Mouse (Mus musculus): ENCODE results near the gene Strbp.

Gene Strbp
- long read RNA-seq, experiment 1, partial matches to known transcripts = 1 of 30 reads
- long read RNA-seq, experiment 1, other reads (novel, unspliced or antisense) = 25 of 30 reads
- long read RNA-seq, experiment 2, partial matches to known transcripts = 4 of 27 reads
- long read RNA-seq, experiment 2, other reads (novel, unspliced or antisense) = 20 of 27 reads

DNA sequence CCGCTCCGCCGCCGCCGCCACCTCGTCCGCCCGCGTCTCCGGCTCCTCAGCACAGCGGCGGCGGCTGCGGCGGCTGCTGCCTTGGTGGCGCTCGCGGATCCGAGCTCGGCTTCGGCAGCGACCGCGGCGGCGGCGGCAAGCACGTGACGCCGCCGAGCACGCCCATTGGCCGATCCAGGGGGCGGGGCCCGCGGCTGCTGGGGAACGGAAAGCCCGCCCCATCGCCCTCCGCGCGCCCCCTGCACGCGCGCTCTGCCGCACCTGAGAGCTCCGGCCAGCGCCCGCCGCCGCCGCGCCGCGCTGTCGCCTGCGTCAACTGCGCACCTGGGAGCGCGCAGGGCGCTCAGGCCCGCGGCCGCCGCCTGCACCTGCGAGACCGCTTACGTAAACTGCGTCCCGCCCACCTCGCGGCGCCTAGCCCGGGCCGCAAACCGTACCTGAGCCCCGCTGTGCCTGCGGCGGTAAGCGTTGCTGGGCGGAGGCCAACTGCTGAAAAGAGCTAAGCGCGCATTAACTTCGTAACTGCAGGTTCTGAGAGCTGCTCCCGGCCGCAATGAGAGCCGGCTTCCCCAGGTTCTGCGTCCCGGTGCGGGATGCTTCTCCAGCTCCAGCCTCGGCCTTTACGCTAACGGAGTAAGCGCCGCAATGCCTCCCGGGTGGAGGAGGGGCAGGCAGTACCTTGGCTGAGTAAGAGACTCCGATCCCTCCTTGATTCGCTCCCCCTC lies at the start of gene Strbp:
Gene Strbp (minus strand): TSS at position 630 of the 725 bp plus-strand sequence.
- intact Hi-C loops (cut with DNase I) = no loop called here

DNA sequence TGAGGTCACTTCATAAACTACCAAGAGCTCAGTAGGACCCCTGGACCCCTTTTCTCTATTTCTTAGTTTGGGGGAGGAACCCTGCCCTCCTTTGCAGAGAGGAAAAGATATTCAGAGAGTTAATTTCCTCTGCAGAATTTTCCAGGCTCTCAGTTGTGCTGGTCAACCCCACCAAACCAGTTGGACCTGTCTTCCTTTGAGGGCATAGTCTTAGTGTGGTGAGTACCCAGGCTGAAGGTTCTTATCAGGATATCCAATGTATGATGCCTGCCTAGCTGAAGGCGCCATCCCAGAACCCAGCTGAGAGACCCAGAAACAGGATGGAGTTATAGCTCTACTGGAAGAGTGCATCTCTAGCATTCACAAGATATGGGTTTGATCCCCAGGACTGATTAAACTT lies 47.5 kb upstream of the Strbp start:
- intact Hi-C loops (cut with DNase I) = no loop called here

DNA sequence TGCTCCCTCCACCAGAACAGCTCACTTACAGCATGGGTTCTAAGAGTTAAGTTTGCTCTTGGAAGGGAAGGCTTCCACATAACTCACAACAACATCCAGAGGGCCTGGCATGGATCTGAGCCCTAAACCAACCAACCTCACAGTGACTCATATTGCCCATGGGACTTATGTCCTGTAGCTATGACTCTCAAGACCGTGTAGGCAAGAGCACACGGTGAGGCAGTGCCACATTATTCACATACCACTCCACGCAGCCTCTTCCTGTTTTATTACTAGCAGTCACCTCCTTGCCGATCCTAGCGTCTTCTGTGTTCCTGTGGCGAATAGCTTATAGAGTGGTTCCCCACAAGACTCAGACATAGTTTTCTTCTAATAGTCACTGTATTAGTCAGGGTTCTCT lies 45.7 kb upstream of the Strbp start:
- intact Hi-C loops (cut with DNase I) = no loop called here

DNA sequence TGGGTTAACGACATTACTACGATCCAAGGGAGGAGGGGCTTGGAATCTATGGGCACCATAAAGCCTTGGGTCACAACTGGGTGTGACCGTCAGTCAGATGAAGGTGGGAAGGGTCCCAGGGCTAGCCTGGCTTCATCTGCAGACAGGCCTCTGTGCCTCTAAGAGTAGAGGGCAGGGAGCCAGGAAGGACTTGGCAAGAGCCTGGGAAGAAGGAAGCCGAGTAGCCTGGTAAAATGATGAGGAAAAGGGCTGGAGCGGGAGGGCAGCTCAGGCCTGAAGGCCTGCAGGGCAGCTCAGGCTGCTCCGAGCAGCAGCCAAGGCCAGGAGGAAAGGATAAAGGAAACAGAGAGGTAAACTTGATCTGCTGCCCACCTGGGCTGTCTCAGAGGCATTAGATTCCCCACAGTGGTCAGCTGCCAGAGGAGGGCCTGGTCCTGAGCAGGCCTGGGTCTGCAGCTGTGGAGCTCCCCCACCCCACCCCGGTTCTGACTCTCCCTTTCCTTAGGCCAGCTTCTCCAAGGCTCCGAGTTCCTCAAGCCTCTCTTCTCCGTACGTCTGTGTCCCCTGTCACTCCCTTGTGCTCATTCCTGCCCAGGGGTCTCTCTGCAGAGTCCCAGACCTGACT lies 44.9 kb upstream of the Strbp start:
- intact Hi-C loops (cut with DNase I) = no loop called here

DNA sequence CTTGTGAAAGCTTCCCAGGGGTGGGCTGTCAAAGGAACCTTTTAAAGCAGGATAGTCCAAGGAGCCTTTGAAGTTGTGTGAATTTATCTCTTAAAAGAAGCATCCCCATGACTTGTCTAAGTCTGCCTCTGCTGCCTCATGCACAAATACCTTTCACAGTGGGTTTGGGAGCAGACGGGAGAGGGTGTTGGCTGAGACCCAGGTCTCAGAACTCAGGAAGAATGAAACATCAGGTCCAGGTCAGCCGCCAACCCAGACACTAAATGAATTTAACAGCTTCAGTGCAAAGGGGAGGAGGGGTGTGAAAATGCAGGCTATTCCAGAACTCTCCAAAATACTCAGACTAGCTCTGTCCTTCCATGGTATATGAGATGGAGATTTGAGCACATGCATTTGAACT lies 44.2 kb upstream of the Strbp start:
- intact Hi-C loops (cut with DNase I) = no loop called here

DNA sequence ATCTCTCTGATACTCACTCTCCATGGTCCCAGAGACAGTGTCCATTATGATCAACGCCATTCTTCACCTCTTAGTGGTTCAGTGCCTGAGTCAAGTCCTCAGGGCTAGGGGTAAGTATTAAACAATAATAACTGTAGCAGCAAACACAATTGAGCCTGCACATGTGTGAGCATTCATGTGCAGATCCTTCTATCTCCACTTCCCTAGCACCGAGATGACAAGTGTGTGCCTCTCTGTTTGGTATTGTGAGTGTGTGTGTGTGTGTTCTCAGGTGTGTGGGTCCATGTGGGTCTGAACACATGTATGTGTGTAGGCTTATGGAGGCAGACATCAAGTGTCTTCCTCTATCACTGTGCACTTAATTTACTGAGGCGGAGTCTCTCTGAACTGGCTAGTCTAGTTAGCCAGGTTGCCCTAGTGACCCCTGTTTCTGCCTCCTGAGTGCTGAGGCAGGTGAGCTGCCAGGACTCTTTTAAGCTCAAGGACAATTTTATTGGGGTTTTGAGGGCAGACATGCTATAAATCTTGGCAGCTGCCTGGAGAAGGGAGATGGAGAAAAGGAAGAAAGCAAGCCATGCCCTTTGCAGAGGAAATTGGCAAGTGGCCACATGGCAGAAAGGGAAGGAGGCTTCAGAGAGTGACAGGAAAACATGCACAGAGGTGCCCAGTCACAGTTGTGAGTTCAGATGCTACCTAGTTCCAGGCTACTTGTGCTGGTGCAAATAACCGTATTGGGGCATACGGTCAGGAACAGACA lies 42.8 kb upstream of the Strbp start:
- intact Hi-C loops (cut with DNase I) = no loop called here

DNA sequence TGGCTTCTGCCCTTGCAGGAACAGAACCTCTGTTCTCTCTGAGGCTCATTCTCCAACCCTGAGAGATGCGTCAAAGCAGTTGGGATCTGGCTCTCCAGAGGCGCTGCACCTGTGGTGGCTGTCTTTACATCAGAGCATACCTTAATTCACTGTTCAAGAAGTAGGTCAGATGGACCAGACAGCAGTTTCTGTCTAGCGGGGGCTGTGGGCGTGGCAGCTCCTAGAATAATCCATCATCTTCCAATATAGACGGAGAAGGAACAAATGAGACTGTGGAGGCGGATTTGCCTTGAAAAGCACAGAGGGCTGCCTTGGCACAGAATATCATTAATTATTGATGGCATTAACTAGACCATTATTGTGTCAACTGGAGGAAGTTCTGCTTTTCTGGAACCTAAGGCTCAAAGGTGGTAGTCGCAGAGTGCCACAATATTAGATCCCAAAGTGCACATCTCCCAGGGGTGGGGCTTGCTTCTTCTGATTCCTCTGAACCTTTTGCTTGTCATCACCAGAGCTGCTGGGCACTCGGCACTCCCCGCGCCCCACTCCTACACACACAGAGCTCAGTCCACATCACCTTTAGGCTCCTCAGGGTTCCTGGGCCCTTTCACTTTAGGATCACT lies 41.2 kb upstream of the Strbp start:
- intact Hi-C loops (cut with DNase I) = no loop called here

DNA sequence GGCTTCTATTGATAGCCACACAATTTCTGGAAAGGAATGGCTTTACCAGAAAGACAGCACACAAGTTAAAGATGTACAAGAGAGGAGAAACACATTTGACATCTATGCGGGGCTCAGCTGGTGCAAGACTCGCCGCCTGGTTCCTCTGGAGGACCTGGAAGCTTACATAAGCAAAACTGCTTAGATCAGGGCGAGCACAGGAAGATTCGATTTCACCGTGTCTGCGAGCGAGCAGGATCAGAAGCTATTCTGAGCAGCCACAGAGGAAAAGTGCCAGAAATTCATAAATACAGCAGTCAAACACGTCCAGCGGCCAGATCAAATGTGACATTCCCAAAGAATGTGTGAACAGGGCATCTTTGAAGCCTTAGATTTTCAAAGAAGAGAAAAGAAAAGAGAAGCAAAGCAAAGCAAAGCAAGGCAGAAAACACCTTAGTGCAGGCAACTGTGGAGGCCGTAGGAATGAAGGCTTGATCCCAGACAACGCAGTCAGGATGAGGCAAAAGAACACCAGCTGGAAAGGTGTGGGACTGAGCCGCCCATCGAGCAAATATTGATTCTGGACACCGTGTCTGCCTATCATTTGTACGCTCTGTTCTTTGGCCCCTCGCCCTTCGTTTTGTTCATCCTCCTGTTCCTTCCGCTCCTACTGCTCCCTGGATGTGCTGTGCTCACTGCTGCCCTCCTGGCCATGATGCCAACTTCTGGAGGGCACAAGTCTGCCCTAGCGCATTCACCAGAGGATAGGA lies 38.3 kb upstream of the Strbp start:
- intact Hi-C loops (cut with DNase I) = no loop called here

DNA sequence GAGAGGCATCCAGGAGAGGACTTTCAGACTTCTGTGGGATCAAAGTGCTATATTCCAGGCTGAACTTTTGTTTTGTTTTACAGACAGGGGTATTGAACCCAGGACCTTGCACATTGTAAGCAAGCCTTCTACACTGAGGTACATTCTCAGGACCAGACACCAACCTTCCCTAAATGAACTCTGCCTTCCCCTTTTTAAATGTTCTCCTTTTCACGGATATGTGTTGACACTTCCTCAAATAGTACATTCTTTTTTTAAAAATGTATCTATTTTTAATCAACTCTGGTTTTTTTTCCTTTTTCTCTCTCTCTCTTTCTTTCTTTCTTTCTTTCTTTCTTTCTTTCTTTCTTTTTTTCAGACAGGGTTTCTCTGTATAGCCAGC lies 32.1 kb upstream of the Strbp start:
- intact Hi-C loops (cut with DNase I) = no loop called here

DNA sequence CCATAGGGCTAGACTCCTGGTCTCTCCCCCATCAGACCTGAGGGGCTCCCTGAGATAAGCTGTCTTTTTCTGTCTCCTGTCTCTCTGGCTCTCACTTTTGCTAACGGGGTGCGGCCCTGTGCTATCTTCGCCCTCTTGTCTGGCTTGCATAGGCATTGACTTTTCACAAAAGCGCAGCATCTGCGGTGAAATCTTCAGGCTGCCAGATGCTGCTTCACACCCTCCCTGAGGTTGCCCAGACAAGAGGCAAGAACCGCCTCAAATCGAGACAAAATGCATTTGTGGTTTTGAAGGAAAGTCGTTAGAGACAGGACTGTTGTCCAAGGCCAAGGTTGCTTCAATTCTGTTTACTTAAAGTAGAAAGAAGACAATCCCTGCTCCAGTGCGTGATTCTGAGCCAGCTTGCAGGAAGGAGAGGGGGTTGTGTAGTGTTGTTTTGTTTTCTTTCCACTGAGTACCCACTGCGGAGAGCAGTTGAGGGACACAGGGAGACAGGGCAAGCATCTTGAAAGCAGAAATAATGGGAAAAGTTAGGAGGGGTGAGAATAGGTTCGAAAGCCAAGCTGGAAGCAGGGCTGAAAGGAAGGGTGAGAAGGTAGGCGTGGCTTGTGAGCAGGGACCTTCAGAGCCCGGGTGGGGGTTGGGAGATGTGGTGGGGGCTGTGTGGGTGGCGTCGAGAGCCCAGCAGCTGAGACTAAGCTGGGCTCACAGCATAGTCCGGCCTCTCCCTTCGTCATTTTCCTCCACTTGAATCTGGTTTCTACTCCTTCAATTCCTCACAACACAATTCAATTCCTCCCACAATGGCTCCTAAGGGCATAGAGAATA lies 31.5 kb upstream of the Strbp start:
- intact Hi-C loops (cut with DNase I) = no loop called here

DNA sequence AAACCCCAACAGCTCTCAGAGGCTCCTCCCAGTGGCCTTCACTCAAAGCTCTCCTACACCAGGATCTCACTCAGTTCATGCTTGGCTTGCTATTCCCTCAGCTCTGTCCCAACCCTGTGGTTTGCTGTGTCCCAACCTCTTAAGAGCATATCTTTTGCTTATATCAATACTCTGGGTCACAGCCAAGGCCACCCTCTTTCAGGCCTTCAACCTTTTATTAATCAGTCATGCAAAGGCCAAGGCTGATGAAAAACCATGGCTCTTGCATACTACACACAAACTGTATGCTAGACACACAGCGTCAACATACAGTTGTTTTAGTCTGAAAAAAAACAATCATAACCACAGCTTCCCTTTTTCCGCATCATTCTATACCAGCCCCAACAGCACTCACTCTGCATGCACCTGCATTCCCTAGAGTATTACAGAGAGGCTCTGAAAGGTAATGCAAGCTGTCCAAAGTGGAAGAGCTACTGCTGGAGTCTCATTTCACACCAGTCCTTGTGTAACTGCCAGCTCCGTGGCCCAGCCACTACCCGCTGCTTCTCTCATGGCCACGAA lies 27.7 kb upstream of the Strbp start:
- intact Hi-C loops (cut with DNase I) = no loop called here

DNA sequence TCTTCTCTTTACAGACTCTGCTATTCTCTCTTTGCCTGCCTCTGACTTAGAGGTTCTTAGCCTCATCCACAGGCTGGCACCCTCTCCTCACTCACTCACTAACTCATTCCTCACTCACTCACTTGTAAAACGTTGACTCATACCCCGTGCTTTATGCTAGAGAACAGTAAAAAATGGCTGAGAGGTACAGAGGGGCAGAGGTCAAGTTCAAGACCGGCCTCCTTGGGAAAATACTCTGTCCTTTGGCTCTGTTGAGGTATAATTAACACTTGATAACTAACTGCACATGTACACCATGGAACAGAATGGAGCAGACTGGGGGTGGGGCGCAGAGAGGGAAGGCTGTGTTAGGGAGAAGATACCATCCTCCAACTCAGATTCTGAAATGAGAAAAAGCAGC lies 20.6 kb upstream of the Strbp start:
- intact Hi-C loops (cut with DNase I) = no loop called here

DNA sequence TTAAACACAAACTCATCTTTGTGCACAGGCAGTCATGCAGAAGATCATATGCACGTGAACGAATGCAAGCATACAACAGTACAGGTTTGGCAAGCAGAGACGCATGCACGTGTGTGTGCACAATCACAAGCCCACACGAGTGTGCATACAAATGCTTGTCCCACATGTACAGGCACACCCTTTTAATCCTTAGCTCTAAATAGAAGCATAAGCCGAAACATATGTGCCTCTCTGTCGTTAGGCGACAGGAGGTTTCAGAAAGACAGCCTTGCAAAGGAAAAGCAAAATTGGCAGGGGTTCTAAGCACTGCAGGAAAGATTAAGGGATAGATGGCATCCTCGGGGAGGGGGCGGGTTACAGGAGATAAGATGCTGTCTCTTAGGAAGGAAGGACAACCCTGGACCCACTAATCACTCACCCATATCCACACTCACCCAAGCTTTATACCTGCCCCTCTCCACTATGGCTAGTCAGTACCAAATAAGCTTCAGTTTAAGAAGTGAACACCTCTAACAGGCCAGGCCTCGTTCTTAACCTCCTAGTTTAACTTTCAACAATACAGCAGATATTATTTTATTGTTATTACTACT lies 19.9 kb upstream of the Strbp start:
- intact Hi-C loops (cut with DNase I) = no loop called here

DNA sequence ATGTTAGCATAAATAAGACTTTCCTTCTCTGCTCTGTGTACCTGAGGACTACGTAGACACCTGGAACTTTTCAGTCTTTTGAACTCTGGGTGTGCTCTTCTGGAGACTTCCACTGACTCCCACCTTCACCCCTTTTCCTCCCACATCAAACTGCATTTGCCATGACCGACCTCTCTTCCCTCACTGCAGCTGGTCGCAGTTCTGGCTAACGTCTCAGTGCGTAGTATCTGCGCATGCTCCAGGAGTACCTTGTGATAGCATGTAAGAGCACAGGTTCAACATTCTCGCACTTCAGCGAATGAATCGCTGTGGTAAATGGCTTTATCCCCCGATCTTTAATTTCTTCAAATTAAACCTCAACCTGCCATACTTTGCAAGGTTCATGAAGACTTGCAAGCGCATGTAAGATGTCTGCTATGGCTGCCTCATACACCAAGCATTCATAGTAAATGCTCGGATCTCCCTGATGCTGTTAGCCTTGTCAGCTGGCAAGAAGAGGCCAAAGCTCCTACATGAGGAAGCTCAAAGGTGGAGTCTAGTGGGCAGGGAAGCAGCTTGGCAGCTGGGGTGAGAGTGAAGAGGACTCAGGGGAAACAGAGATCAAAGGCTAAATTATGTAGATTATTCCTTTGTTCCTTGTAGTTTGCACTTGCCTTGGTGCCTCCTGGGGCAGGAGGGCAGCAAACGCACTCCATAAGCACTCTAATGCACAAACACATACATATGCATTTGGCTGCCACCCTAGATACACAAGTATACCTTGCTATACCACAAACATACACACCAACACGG lies 19.2 kb upstream of the Strbp start:
- intact Hi-C loops (cut with DNase I) = no loop called here

DNA sequence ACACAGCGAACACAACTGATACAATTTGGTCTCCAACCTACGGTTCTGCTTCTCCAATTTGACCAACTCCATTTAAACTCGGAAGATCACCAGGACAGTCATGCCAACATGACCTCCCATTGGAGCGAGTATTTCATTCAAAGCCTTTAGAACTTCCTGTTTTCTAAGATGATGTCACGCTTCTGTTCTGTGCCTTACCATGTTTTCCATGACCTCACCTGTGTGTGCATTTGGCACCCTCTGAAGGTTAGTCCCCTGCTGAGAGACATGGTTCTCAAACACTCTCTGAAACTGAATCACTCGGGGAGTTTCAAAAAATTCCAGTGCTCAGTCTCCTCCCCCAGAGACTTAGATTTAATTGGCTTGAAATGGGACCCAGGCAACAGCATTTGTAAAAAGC lies 12.6 kb upstream of the Strbp start:
- intact Hi-C loops (cut with DNase I) = no loop called here

DNA sequence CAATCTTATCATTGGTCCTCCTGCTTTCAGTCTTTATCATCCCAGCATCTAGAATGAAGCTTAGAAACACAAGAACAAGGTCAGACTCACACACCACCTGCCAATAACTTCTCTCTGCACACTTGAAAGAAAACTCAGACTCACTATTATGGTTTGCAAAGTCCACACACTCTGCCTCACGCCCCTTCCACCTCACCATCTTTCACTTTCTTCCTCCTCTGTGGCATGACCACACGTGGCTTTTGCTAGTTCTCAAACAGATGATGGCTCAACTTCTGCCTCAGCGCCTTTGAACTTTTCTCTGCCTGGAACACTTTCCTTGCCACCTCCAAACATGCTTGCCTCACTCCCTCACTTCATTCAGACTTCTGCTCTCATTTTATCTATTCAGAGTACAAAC lies 11.7 kb upstream of the Strbp start:
- intact Hi-C loops (cut with DNase I) = no loop called here

DNA sequence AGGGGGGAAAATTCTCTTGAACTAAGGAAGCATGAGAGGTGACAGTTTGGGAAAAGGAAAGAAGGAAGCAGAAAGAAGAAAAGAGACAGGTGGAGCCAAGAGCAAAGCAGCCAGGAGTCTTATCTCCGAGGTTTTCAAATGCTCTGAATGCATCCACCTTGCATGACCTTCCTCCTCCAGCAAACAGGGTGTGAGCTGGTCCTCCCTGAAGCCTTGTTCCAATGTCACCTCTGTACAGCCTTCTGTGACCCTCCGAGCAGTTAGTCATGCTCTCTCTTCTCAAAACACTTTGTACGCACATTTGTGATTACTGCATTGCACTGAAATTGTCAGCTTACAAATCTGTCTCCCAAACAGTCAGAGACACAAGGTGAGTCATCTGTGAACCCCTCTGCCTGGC lies 9.4 kb upstream of the Strbp start:
- intact Hi-C loops (cut with DNase I) = no loop called here

DNA sequence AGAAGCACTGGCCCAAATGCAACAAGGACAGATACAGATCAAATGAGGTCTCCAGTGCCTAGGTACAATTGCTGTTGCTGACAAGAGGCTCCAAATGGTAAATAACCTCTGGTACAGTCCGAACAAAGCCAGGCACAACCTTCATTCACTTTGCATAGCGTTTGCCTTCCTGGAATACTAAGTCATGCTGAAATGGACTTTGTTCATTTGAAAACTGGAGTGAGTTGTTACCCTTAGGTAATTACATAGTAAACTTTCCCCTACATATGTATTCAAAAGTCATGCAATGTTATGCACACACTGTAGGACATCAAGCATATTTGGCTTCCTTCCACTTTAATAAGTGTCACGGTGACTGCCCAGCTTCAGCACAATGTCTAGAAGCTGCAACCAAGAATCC lies 5.2 kb upstream of the Strbp start:
- intact Hi-C loops (cut with DNase I) = no loop called here
